Mouse (Mus musculus) bone marrow macrophage, adult 2 months (primary cell): Measurements from ENCODE around the gene Tspan3. TPM values are rescaled to one million over a fixed set of nuclear protein-coding genes. Genes with fewer than 3 reads are reported as not detected.
A peak's percentile ranks its signal among the peaks of the same experiment; 100 is the strongest.

Experiments
- H3K27ac ChIP-seq: 2 replicates; pipeline ENCODE4 v1.5.1; 2012; ENCODE audit warnings: low read depth, low read length; ENCODE audit not compliant: insufficient read depth
- H3K4me1 ChIP-seq: 2 replicates; pipeline ENCODE4 v1.6.1; 2012; ENCODE audit warnings: low read length; ENCODE audit not compliant: control insufficient read depth, insufficient read depth
- H3K4me3 ChIP-seq: 2 replicates; pipeline ENCODE4 v1.5.1; 2012; ENCODE audit warnings: mild to moderate bottlenecking, low read length, moderate library complexity; ENCODE audit not compliant: insufficient read depth
- CTCF ChIP-seq: IDR thresholded peaks from 2 replicates; pipeline ENCODE4 v1.5.1; 2012; ENCODE audit warnings: low read depth, mild to moderate bottlenecking, low read length, moderate library complexity
- POLR2A ChIP-seq: IDR thresholded peaks from 2 replicates; pipeline ENCODE4 v1.6.1; 2012; ENCODE audit warnings: mild to moderate bottlenecking, low read depth, low read length, borderline replicate concordance
- polyA plus RNA-seq: library from polyadenylated mRNA; stranded (reverse); fragments of >200 nt; gene quantifications from 2 replicates; pipeline ENCODE4 v1.2.4, GENCODE M21; 2012; ENCODE audit not compliant: missing spikeins, insufficient read depth, insufficient read length

Gene Tspan3
- polyA plus RNA-seq, 1 experiment, result 57.9 TPM

- Histone ChIP-seq H3K4me3 (peak overlapping the region; percentile 73), H3K27ac (peak overlapping the region; percentile 75), H3K4me1 (peaks cover 52% of the 10 kb centered on the region)
- TF ChIP-seq CTCF (peak; percentile 63; the same call in 1 of the 2 replicates), POLR2A (no peak)
Observed at GRCm38 (mm10) chr9:56092102-56092501, 73.2 kb downstream of the Tspan3 start.

GRCm38 (mm10) chr9:56090546-56091225 lies 74.6 kb downstream of the Tspan3 start:
- peaks cover 46% of the 10 kb centered on the region for H3K4me1 ChIP-seq
- H3K4me3 ChIP-seq, result peak overlapping the region; percentile 73
- TF ChIP-seq POLR2A, result no peak
- TF ChIP-seq CTCF, result no peak
- peak overlapping the region; percentile 75 for H3K27ac ChIP-seq

GRCm38 (mm10) chr9:56089778-56090520 lies 75.3 kb downstream of the Tspan3 start, which contains the start of gene Pstpip1:
Gene Pstpip1 (plus strand): TSS chr9:56089962.
- peak within 1 kb of the TSS; percentile 75 for H3K27ac ChIP-seq
- peak within 1 kb of the TSS; percentile 73 for H3K4me3 ChIP-seq
- H3K4me1 ChIP-seq, result peaks cover 43% of the 10 kb centered on the region
- TF ChIP-seq POLR2A (no peak), CTCF (no peak)

DNA sequence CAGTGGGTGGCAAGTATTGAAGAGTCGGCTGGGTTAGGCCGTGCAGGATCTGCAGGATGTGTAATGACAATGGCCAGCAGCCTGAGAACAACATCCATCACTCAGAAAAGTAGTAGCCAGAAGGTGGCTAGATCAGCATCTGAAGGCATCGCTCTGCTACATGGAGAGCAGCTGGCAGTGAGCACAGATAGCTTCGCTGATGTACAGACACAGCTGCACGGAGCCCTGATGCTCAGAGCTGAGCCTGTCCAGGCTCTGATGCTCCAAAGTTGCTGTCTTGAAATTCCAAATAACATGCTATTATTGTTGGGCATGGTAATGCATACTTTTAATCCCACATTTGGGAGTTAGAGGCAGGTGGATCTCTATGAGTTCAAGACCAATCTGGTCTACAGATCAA lies 78.8 kb downstream of the Tspan3 start:
- Histone ChIP-seq H3K4me1 (peaks cover 22% of the 10 kb centered on the region), H3K27ac (no peak overlapping the region), H3K4me3 (no peak overlapping the region)
- TF ChIP-seq POLR2A (no peak), CTCF (no peak)

Other genes starting within 250 kb of the Tspan3 start
- gene Scaper, start 227.4 kb downstream of the Tspan3 start, polyA plus RNA-seq, result 11.6 and 12.1 TPM in 2 replicates
- not detected in 2 replicates for gene 4930563M21Rik, start 154.9 kb downstream of the Tspan3 start, polyA plus RNA-seq
- gene Rcn2, start 123.6 kb downstream of the Tspan3 start, polyA plus RNA-seq, result 36.9 and 41.2 TPM in 2 replicates
- 163 and 182 TPM in 2 replicates for gene Pstpip1, start 75.5 kb downstream of the Tspan3 start, polyA plus RNA-seq